Mouse (Mus musculus) macrophage (primary cell): ENCODE measurements around the gene Angptl8. TPM values are rescaled to one million over a fixed set of nuclear protein-coding genes. Genes with fewer than 3 reads are reported as not detected.

Source experiments
- H3K27ac ChIP-seq: fragments of 350-480 bp; formaldehyde crosslinking; 2 replicates; pipeline ENCODE4 v1.9.0; 2021
- H3K36me3 ChIP-seq: fragments of 350-480 bp; formaldehyde crosslinking; 2 replicates; pipeline ENCODE4 v1.9.0; 2021; ENCODE audit errors: inconsistent target
- H3K4me3 ChIP-seq: fragments of 350-480 bp; formaldehyde crosslinking; 2 replicates; pipeline ENCODE4 v1.9.0; 2021; ENCODE audit errors: inconsistent target
- H3K79me2 ChIP-seq: fragments of 350-480 bp; formaldehyde crosslinking; 2 replicates; pipeline ENCODE4 v1.9.0; 2021; ENCODE audit errors: inconsistent target
- WGBS: methylation state at CpG from one replicate; pipeline ENCODE4 v1.1.7; 2026; ENCODE audit warnings: inconsistent platforms; ENCODE audit not compliant: missing documents; 5-methylcytosine and 5-hydroxymethylcytosine counted together
- polyA plus RNA-seq: library from polyadenylated mRNA; stranded (reverse); fragments of 250-400 nt; gene quantifications from 3 replicates; pipeline ENCODE4 v1.2.4, GENCODE M21; 2018; ENCODE audit warnings: inconsistent platforms

Angptl8 gene
- polyA plus RNA-seq, 1 experiment from 2014 or later: not detected

GRCm38 (mm10) chr9:21870879-21871524, 35.7 kb downstream of the Angptl8 start:
- H3K4me3 ChIP-seq: no peak overlapping the region
- no peaks in the 10 kb centered on the region for H3K79me2 ChIP-seq
- H3K27ac ChIP-seq: no peak overlapping the region
- WGBS: 20% methylated on average over 20 of the region's 20 CpGs
- no peaks in the 10 kb centered on the region for H3K36me3 ChIP-seq

GRCm38 (mm10) chr9:21872204-21872603, 36.9 kb downstream of the Angptl8 start:
- H3K36me3 ChIP-seq: no peaks in the 10 kb centered on the region
- no peak overlapping the region for H3K4me3 ChIP-seq

GRCm38 (mm10) chr9:21876601-21877000, 41.3 kb downstream of the Angptl8 start:
- Histone ChIP-seq H3K36me3 (no peaks in the 10 kb centered on the region), H3K79me2 (no peaks in the 10 kb centered on the region), H3K4me3 (no peak overlapping the region), H3K27ac (no peak overlapping the region)
- 70% methylated on average over 3 of the region's 3 CpGs for WGBS

More at GRCm38 (mm10) chr9:21872204-21872603, 36.9 kb downstream of the Angptl8 start:
- WGBS: 79% methylated on average over 4 of the region's 4 CpGs
- H3K27ac ChIP-seq: no peak overlapping the region
- no peaks in the 10 kb centered on the region for H3K79me2 ChIP-seq

Other genes starting within 250 kb of the Angptl8 start
- gene Timm29, start 242.8 kb upstream of the Angptl8 start, polyA plus RNA-seq: 15.8 to 21.9 TPM (median 21.2 TPM) in 3 replicates
- gene Yipf2, start 242.7 kb upstream of the Angptl8 start, polyA plus RNA-seq: 6.9 to 12.2 TPM (median 7.4 TPM) in 3 replicates
- 55.9 to 76.6 TPM (median 68.5 TPM) in 3 replicates for gene Smarca4, start 219.3 kb upstream of the Angptl8 start, polyA plus RNA-seq
- gene Ldlr, start 112.0 kb upstream of the Angptl8 start, polyA plus RNA-seq: 29.9 to 80.2 TPM (median 62.2 TPM) in 3 replicates
- gene Spc24, start 75.2 kb upstream of the Angptl8 start, polyA plus RNA-seq: 0.45 to 5.8 TPM (median 3.0 TPM) in 3 replicates
- 5.1 to 8.4 TPM (median 5.6 TPM) in 3 replicates for gene Kank2, start 36.8 kb upstream of the Angptl8 start, polyA plus RNA-seq
- 1.8 to 4.1 TPM (median 3.4 TPM) in 3 replicates for gene Dock6, start 17.1 kb downstream of the Angptl8 start, polyA plus RNA-seq
- gene Rab3d, start 82.7 kb downstream of the Angptl8 start, polyA plus RNA-seq: 12.4 to 19.7 TPM (median 16.8 TPM) in 3 replicates
- gene Ccdc159, start 92.0 kb downstream of the Angptl8 start, polyA plus RNA-seq: 0.63 to 1.3 TPM (median 1.1 TPM) in 3 replicates
- gene Tmem205, start 92.0 kb downstream of the Angptl8 start, polyA plus RNA-seq: 14.3 to 71.0 TPM (median 48.2 TPM) in 3 replicates
- gene Plppr2, start 101.5 kb downstream of the Angptl8 start, polyA plus RNA-seq: 0.36 to 1.4 TPM (median 0.91 TPM) in 3 replicates
- 5.2 to 6.3 TPM (median 5.4 TPM) in 3 replicates for gene Swsap1, start 120.2 kb downstream of the Angptl8 start, polyA plus RNA-seq
- gene Epor, start 128.0 kb downstream of the Angptl8 start, polyA plus RNA-seq: 5.3 to 6.7 TPM (median 6.5 TPM) in 3 replicates
- 1.8 to 2.4 TPM (median 2.3 TPM) in 3 replicates for gene Rgl3, start 153.9 kb downstream of the Angptl8 start, polyA plus RNA-seq
- gene Ccdc151, start 167.1 kb downstream of the Angptl8 start, polyA plus RNA-seq: 0.10 to 0.13 TPM in 2 of 3 replicates, not detected in the other
- 72.3 to 78.4 TPM (median 76.1 TPM) in 3 replicates for gene Prkcsh, start 167.3 kb downstream of the Angptl8 start, polyA plus RNA-seq
- not detected in 3 replicates for gene Elavl3, start 216.5 kb downstream of the Angptl8 start, polyA plus RNA-seq
- gene Gm49318, start 235.7 kb downstream of the Angptl8 start, polyA plus RNA-seq: not detected in 3 replicates
- gene Zfp653, start 235.9 kb downstream of the Angptl8 start, polyA plus RNA-seq: 4.3 to 7.0 TPM (median 5.2 TPM) in 3 replicates
- 8.1 to 14.7 TPM (median 10.0 TPM) in 3 replicates for gene Ecsit, start 249.9 kb downstream of the Angptl8 start, polyA plus RNA-seq